Mouse (Mus musculus): ENCODE data around the gene Pdzrn3.

- TF ChIP-seq CTCF (IDR thresholded peaks at IDR 0.05; ENCODE audit: low read depth) (no peak), EP300 (IDR thresholded peaks at IDR 0.05; ENCODE audit: low read depth) (no peak)
These were observed 50.5 kb downstream of the Pdzrn3 start for GRCm38 (mm10) chr6:101327196-101327595.

All from liver, embryonic 14.5 days (tissue).